Mouse (Mus musculus): ENCODE results near the gene Phactr1. TPM values are rescaled to one million over a fixed set of nuclear protein-coding genes. Genes with fewer than 3 reads are reported as not detected.
"Not testable (repeated sequence)": the region's sequence is repeated elsewhere in the genome, so short reads cannot be mapped to it uniquely, and the experiment has no call there.

Gene Phactr1
- polyA plus RNA-seq, 1 experiment from 2014 or later, result 5.2 TPM

- TF ChIP-seq CTCF (IDR thresholded peaks at IDR 0.05; ENCODE audit: low read depth), result no peak
- no peak for ATAC-seq (ENCODE audit: insufficient read depth)
- WGBS, result 44% methylated on average over 3 of the region's 3 CpGs
Measured at GRCm38 (mm10) chr13:42937871-42938270, 257.4 kb downstream of the Phactr1 start.

GRCm38 (mm10) chr13:42938346-42938745 is 257.9 kb downstream of the Phactr1 start:
- no peak overlapping the region for H3K9ac ChIP-seq

More at GRCm38 (mm10) chr13:42937871-42938270, 257.4 kb downstream of the Phactr1 start:
- Histone ChIP-seq H3K4me3 (ENCODE audit: low read depth, low read length) (no peak overlapping the region), H3K4me1 (ENCODE audit: insufficient read depth) (peaks cover 4% of the 10 kb centered on the region; the same call in 1 of the 2 replicates), H3K27me3 (ENCODE audit: insufficient read depth, low read length) (no peaks in the 10 kb centered on the region), H3K4me2 (no peak overlapping the region), H3K27ac (ENCODE audit: low read depth) (no peak overlapping the region), H3K36me3 (ENCODE audit: insufficient read depth) (no peaks in the 10 kb centered on the region), H3K9me3 (ENCODE audit: low read depth, low read length) (no peaks in the 10 kb centered on the region), H3K9ac (no peak overlapping the region)
- no peak for DNase-seq

DNA sequence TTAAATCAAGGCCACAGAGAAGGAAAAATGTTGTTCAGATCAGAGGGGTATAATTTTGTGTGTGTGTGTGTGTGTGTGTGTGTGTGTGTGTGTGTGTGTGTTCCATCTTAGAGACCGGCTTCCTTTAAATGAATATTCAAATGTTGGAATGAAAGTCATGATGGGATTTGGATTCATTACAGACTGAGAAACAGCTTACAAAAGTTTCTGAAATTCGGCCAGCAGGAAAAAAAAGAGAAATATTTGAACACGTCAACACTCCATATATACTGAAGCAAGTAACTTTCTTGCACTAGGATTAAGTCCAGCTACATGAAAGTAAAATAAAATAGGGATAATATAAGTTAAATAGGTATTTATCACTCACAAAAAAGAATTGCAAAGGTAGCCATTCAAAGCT is 259.8 kb downstream of the Phactr1 start:
- H3K4me2 ChIP-seq, result no peak overlapping the region
- H3K9me3 ChIP-seq (ENCODE audit: low read depth, low read length), result no peaks in the 10 kb centered on the region
- no peaks in the 10 kb centered on the region for H3K27me3 ChIP-seq (ENCODE audit: insufficient read depth, low read length)
- 0 out of 2 replicates have a peak, but pooled peaks cover 2% of the 10 kb centered on the region for H3K4me1 ChIP-seq (ENCODE audit: insufficient read depth)
- H3K4me3 ChIP-seq (ENCODE audit: low read depth, low read length), result no peak overlapping the region
- DNase-seq (peak; percentile 89), ATAC-seq (ENCODE audit: insufficient read depth) (no peak)
- no peaks in the 10 kb centered on the region for H3K36me3 ChIP-seq (ENCODE audit: insufficient read depth)
- no peak overlapping the region for H3K27ac ChIP-seq (ENCODE audit: low read depth)
- no peak overlapping the region for H3K9ac ChIP-seq
- TF ChIP-seq CTCF (IDR thresholded peaks at IDR 0.05; ENCODE audit: low read depth), result no peak
- 44% methylated on average over 3 of the region's 3 CpGs for WGBS

More at GRCm38 (mm10) chr13:42938346-42938745, 257.9 kb downstream of the Phactr1 start:
- TF ChIP-seq CTCF (IDR thresholded peaks at IDR 0.05; ENCODE audit: low read depth), result no peak
- Histone ChIP-seq H3K27ac (ENCODE audit: low read depth) (no peak overlapping the region), H3K9me3 (ENCODE audit: low read depth, low read length) (no peaks in the 10 kb centered on the region), H3K36me3 (ENCODE audit: insufficient read depth) (no peaks in the 10 kb centered on the region), H3K27me3 (ENCODE audit: insufficient read depth, low read length) (no peaks in the 10 kb centered on the region), H3K4me2 (no peak overlapping the region), H3K4me3 (ENCODE audit: low read depth, low read length) (no peak overlapping the region), H3K4me1 (ENCODE audit: insufficient read depth) (peaks cover 4% of the 10 kb centered on the region; the same call in 1 of the 2 replicates)
- no peak for ATAC-seq (ENCODE audit: insufficient read depth)
- 65% methylated on average over 1 of the region's 1 CpGs for WGBS
- DNase-seq, result no peak

DNA sequence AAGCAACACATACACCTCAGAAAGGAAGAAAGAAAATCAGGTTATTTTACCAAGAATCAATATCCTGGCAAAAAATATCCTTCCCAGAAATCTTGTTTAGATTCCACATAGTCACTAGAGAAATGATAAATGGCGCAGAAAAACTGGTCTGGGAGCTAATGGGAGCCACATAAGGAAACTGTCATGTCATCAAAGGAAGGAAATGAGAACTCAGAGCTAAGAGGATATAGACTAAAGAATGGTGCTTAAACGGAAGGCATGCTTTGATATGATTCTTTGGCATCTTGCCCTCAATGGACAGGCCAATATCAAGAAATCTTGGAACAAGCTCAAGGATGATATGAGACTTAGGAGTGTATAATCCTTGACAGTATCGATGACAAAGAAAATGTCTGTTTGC is 263.7 kb downstream of the Phactr1 start:
- Histone ChIP-seq H3K9me3 (ENCODE audit: low read depth, low read length) (no peaks in the 10 kb centered on the region), H3K27ac (ENCODE audit: low read depth) (no peak overlapping the region), H3K9ac (no peak overlapping the region), H3K4me2 (no peak overlapping the region), H3K27me3 (ENCODE audit: insufficient read depth, low read length) (no peaks in the 10 kb centered on the region), H3K4me1 (ENCODE audit: insufficient read depth) (0 out of 2 replicates have a peak, but pooled peaks cover 2% of the 10 kb centered on the region), H3K4me3 (ENCODE audit: low read depth, low read length) (no peak overlapping the region), H3K36me3 (ENCODE audit: insufficient read depth) (no peaks in the 10 kb centered on the region)
- no peak for TF ChIP-seq CTCF (IDR thresholded peaks at IDR 0.05; ENCODE audit: low read depth)
- WGBS, result 32% methylated on average over 3 of the region's 3 CpGs
- ATAC-seq (ENCODE audit: insufficient read depth) (no peak), DNase-seq (peak; percentile 71)

DNA sequence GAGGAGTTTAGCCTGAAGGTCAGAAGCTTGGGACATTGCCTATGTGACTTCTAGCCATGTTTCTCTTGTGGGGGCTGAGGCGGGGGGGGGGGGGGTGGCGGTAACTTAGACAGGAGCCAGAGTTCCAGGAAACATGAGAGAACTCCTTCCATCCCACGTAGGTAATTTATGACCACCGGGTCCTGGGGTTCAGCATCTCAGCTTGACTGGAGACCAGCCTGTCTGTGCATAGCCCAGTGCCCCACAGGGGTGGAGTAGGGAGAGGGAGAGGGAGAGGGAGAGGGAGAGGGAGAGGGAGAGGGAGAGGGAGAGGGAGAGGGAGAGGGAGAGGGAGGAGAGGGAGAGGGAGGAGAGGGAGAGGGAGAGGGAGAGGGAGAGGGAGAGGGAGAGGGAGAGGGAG is 264.8 kb downstream of the Phactr1 start:
- not testable (repeated sequence) for H3K9me3 ChIP-seq (ENCODE audit: low read depth, low read length); DNase-seq; H3K9ac ChIP-seq; H3K36me3 ChIP-seq (ENCODE audit: insufficient read depth); H3K4me3 ChIP-seq (ENCODE audit: low read depth, low read length); H3K4me1 ChIP-seq (ENCODE audit: insufficient read depth); H3K27ac ChIP-seq (ENCODE audit: low read depth); H3K27me3 ChIP-seq (ENCODE audit: insufficient read depth, low read length); H3K4me2 ChIP-seq; ATAC-seq (ENCODE audit: insufficient read depth)
- 26% methylated on average over 2 of the region's 4 CpGs for WGBS

GRCm38 (mm10) chr13:42948717-42949265 is 268.4 kb downstream of the Phactr1 start:
- no peak for TF ChIP-seq CTCF (IDR thresholded peaks at IDR 0.05; ENCODE audit: low read depth)
- H3K9ac ChIP-seq, result no peak overlapping the region
- H3K4me3 ChIP-seq (ENCODE audit: low read depth, low read length), result no peak overlapping the region
- no peak overlapping the region for H3K4me2 ChIP-seq
- no peak for ATAC-seq (ENCODE audit: insufficient read depth)
- H3K27ac ChIP-seq (ENCODE audit: low read depth), result no peak overlapping the region
- H3K27me3 ChIP-seq (ENCODE audit: insufficient read depth, low read length), result no peaks in the 10 kb centered on the region
- WGBS, result 74% methylated on average over 10 of the region's 10 CpGs
- DNase-seq, result no peak
- no peaks in the 10 kb centered on the region for H3K9me3 ChIP-seq (ENCODE audit: low read depth, low read length)
- no peaks in the 10 kb centered on the region for H3K36me3 ChIP-seq (ENCODE audit: insufficient read depth)
- H3K4me1 ChIP-seq (ENCODE audit: insufficient read depth), result no peaks in the 10 kb centered on the region

GRCm38 (mm10) chr13:42949336-42949735 is 268.9 kb downstream of the Phactr1 start:
- Histone ChIP-seq H3K9ac (no peak overlapping the region), H3K9me3 (ENCODE audit: low read depth, low read length) (no peaks in the 10 kb centered on the region), H3K36me3 (ENCODE audit: insufficient read depth) (no peaks in the 10 kb centered on the region), H3K4me1 (ENCODE audit: insufficient read depth) (no peaks in the 10 kb centered on the region), H3K4me2 (no peak overlapping the region), H3K4me3 (ENCODE audit: low read depth, low read length) (no peak overlapping the region), H3K27ac (ENCODE audit: low read depth) (no peak overlapping the region), H3K27me3 (ENCODE audit: insufficient read depth, low read length) (no peaks in the 10 kb centered on the region)
- TF ChIP-seq CTCF (IDR thresholded peaks at IDR 0.05; ENCODE audit: low read depth), result no peak
- no peak for ATAC-seq (ENCODE audit: insufficient read depth)
- DNase-seq, result no peak
- 68% methylated on average over 5 of the region's 5 CpGs for WGBS

Data from lung, embryonic 14.5 days (tissue).